Mouse (Mus musculus): ENCODE measurements around the gene Theg. TPM values are rescaled to one million over a fixed set of nuclear protein-coding genes. Genes with fewer than 3 reads are reported as not detected.

The Theg gene
- 19.5 TPM for polyA plus RNA-seq (2014; fragmentation: Illumina TruSeq; extraction: RNeasy Lipid Tissue Mini Kit (QIAGEN cat#74804); ENCODE audit: low read depth, low replicate concordance)

DNA sequence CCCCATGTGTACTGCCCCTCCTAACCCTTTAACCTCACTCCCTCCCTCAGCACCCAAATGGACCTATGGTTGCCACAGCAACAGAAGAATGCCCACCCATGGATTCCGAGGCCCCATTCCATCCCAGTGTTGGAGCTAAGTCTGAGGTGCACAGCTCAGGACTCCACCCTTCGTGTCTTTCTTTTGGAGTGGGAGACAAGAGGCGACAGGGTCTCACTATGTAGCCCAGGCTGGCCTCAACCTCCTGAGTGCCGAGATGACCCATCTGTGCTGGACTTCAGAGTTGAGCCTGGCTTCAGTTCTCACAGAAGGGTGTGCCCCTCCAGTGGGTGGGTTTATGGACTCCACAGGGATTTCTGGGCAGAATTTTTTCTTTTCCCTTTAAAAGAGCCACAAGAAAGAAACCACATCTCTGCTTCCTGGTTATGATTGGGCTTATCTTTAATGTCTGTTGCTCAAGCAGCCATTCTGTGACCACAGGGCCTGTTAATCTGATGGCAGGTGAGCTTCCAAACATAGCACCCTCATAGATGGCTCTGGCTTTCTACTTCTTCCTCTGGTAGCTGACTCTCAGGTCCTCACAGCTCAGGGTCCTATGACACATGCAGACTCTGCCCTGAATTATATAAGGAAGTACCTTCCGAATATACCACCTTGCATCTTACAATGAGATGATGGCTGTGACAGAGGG lies at the start of gene Theg:
Gene Theg, minus strand, starts transcription at position 271 of the 691 bp plus-strand sequence.

DNA sequence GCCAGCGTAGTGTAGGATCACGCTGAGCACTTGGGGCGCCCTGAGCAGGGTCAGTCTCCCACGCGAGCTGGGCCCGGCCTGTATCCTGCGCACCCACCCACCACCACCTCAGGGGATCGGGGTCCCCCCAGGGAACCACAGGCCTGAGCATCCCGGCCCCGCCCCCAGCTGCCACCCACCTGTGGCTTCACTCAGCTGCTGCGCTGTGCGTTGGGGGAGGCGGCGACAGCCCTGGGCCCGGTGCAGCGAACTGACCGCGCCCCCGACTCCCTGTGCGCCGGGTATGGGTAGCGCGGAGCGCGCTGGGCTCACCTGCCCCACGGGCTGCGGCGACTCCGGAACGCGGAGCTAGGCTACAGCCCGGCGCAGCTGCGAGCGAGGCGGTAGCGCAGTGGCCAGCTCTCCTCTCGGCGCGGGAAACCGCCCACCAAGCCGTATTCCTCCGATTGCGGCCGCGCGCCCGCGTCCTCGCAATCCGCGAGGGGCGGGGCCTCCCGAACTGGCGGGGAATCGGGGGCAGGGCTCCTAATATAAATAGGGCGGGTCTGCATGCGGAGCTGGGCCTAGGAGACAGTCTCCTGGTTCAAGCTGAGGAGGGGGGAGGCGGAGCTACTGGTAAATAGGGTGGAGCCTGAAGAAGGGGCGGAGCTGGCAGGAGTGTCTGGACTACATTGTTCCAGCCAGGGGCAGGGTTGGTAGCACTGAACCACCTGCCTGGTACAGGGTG lies 26.6 kb upstream of the Theg start, which contains the start of gene C2cd4c:
Gene C2cd4c, minus strand, starts transcription at position 448 of the 727 bp plus-strand sequence.

DNA sequence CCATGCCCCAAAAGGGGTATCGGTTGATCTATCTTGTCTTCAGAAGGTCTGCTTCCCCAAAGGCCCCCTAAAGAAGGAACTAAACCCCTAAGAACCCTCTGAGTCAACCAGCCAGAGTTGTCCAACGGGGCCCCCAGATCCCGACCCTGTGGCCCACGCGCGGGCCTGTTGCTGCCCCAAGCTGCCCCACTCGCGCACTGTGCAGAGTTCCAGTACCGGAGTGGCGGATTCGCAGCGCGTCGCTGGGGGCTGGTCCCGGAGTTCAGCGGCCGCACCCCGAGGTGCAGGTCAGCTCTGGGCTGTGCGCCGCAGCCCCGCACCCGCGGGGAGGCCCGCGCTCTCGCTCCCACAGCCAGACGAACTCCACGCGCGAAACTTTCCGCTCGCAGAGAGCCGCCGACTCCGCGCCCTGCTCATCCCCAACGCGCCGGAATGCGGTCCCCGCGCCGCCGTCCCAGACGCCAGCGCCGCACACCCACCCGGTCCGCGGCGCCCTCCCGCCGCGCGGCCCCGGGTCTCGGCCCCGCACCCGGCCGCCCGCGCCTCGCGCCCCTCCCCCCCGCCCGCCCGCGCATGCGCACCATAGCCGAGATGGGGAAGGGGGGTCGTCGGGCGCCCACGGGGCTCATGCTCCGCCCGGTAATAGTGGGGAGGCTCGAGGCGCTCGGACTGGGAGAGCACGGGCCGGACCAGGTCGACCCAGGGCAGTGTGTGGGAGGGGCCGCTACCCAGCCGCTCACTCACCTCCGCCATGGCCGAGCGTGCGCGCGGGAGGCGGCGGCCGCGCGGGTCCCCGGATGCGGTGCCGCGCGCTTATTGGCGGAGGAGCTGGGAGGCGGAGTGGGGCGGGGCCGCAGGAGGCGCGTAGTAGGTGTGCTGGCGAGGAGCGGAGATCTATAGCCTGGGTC lies 32.5 kb downstream of the Theg start, which contains the start of gene Mier2:
Gene Mier2, minus strand, starts transcription at position 870 of the 908 bp plus-strand sequence.

DNA sequence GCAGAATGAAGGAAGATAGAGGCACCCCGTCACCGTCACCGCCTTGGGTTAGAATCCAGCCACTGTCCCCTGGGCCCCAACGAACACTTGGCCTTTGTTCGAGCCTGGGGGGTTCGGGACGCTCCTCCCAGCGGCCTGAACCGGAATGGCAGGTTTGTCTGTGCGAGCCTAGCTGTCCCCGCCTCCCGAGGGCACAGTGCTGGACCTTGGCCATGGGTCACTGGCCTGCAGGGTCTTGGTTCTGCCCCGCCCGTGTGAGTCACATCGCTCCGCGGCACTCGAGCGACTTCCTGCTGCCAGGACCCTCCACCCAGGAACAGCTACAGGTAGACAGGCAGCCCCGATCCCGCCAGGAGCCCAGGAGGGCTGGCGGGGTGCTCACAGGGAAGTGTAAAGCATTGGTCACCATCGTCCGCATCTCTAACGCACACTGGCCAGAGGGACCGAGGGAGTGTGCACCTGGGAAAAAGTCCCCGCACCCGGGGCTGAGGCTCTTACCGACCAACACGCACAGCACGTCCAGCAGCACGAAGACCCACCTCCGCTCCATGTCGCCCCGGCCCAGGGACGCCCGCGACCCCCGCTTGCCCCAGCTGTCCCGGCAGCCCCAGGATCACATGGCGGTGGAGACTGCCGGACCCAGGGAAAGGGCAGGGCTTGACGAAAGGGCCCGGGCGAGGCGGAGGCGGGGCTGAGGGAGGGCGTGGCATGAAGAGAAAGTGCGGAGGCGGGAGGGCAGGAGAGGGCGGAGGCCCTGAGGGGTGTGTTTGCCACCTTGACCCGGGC lies 53.8 kb downstream of the Theg start, which contains the start of gene Plpp2:
Gene Plpp2, minus strand, starts transcription at position 671 of the 786 bp plus-strand sequence.

Other genes with a start within 250 kb of the Theg start
- not detected for gene Vmn2r82, start 230.8 kb downstream of the Theg start, polyA plus RNA-seq (2014; fragmentation: Illumina TruSeq; extraction: RNeasy Lipid Tissue Mini Kit (QIAGEN cat#74804); ENCODE audit: low read depth, low replicate concordance)
- not detected for gene Vmn2r83, start 118.6 kb downstream of the Theg start, polyA plus RNA-seq (2014; fragmentation: Illumina TruSeq; extraction: RNeasy Lipid Tissue Mini Kit (QIAGEN cat#74804); ENCODE audit: low read depth, low replicate concordance)
- not detected for gene Plpp2, start 53.5 kb downstream of the Theg start, polyA plus RNA-seq (2014; fragmentation: Illumina TruSeq; extraction: RNeasy Lipid Tissue Mini Kit (QIAGEN cat#74804); ENCODE audit: low read depth, low replicate concordance)
- 0.15 TPM for gene Mier2, start 32.1 kb downstream of the Theg start, polyA plus RNA-seq (2014; fragmentation: Illumina TruSeq; extraction: RNeasy Lipid Tissue Mini Kit (QIAGEN cat#74804); ENCODE audit: low read depth, low replicate concordance)
- gene C2cd4c, start 26.7 kb upstream of the Theg start, polyA plus RNA-seq (2014; fragmentation: Illumina TruSeq; extraction: RNeasy Lipid Tissue Mini Kit (QIAGEN cat#74804); ENCODE audit: low read depth, low replicate concordance), result 0.07 TPM
- gene Shc2, start 50.6 kb upstream of the Theg start, polyA plus RNA-seq (2014; fragmentation: Illumina TruSeq; extraction: RNeasy Lipid Tissue Mini Kit (QIAGEN cat#74804); ENCODE audit: low read depth, low replicate concordance), result 1.9 TPM
- gene Odf3l2, start 58.4 kb upstream of the Theg start, polyA plus RNA-seq (2014; fragmentation: Illumina TruSeq; extraction: RNeasy Lipid Tissue Mini Kit (QIAGEN cat#74804); ENCODE audit: low read depth, low replicate concordance), result not detected
- not detected for gene Madcam1, start 77.2 kb upstream of the Theg start, polyA plus RNA-seq (2014; fragmentation: Illumina TruSeq; extraction: RNeasy Lipid Tissue Mini Kit (QIAGEN cat#74804); ENCODE audit: low read depth, low replicate concordance)
- gene Tpgs1, start 82.0 kb upstream of the Theg start, polyA plus RNA-seq (2014; fragmentation: Illumina TruSeq; extraction: RNeasy Lipid Tissue Mini Kit (QIAGEN cat#74804); ENCODE audit: low read depth, low replicate concordance), result not detected
- gene Cdc34, start 94.9 kb upstream of the Theg start, polyA plus RNA-seq (2014; fragmentation: Illumina TruSeq; extraction: RNeasy Lipid Tissue Mini Kit (QIAGEN cat#74804); ENCODE audit: low read depth, low replicate concordance), result 11.0 TPM
- not detected for gene Gzmm, start 101.7 kb upstream of the Theg start, polyA plus RNA-seq (2014; fragmentation: Illumina TruSeq; extraction: RNeasy Lipid Tissue Mini Kit (QIAGEN cat#74804); ENCODE audit: low read depth, low replicate concordance)
- gene Bsg, start 117.2 kb upstream of the Theg start, polyA plus RNA-seq (2014; fragmentation: Illumina TruSeq; extraction: RNeasy Lipid Tissue Mini Kit (QIAGEN cat#74804); ENCODE audit: low read depth, low replicate concordance), result 293 TPM
- gene Hcn2, start 129.3 kb upstream of the Theg start, polyA plus RNA-seq (2014; fragmentation: Illumina TruSeq; extraction: RNeasy Lipid Tissue Mini Kit (QIAGEN cat#74804); ENCODE audit: low read depth, low replicate concordance), result not detected
- 0.70 TPM for gene Polrmt, start 159.2 kb upstream of the Theg start, polyA plus RNA-seq (2014; fragmentation: Illumina TruSeq; extraction: RNeasy Lipid Tissue Mini Kit (QIAGEN cat#74804); ENCODE audit: low read depth, low replicate concordance)
- not detected for gene Fgf22, start 167.7 kb upstream of the Theg start, polyA plus RNA-seq (2014; fragmentation: Illumina TruSeq; extraction: RNeasy Lipid Tissue Mini Kit (QIAGEN cat#74804); ENCODE audit: low read depth, low replicate concordance)
- 6.6 TPM for gene Rnf126, start 179.6 kb upstream of the Theg start, polyA plus RNA-seq (2014; fragmentation: Illumina TruSeq; extraction: RNeasy Lipid Tissue Mini Kit (QIAGEN cat#74804); ENCODE audit: low read depth, low replicate concordance)
- gene Fstl3, start 189.9 kb upstream of the Theg start, polyA plus RNA-seq (2014; fragmentation: Illumina TruSeq; extraction: RNeasy Lipid Tissue Mini Kit (QIAGEN cat#74804); ENCODE audit: low read depth, low replicate concordance), result 3.6 TPM
- not detected for gene Prss57, start 203.6 kb upstream of the Theg start, polyA plus RNA-seq (2014; fragmentation: Illumina TruSeq; extraction: RNeasy Lipid Tissue Mini Kit (QIAGEN cat#74804); ENCODE audit: low read depth, low replicate concordance)
- gene Palm, start 206.2 kb upstream of the Theg start, polyA plus RNA-seq (2014; fragmentation: Illumina TruSeq; extraction: RNeasy Lipid Tissue Mini Kit (QIAGEN cat#74804); ENCODE audit: low read depth, low replicate concordance), result 0.38 TPM
- gene Misp, start 233.7 kb upstream of the Theg start, polyA plus RNA-seq (2014; fragmentation: Illumina TruSeq; extraction: RNeasy Lipid Tissue Mini Kit (QIAGEN cat#74804); ENCODE audit: low read depth, low replicate concordance), result not detected

Data from testis, adult 10 weeks (tissue).